ENCODE assay signal across 8 mouse cellular contexts in genomic region chr9:48736361-48737209, GRCm38 (mm10).
A peak's percentile ranks its signal among the peaks of the same experiment; 100 is the strongest.
DNase-seq lines count a peak whose midpoint lies in the region; ATAC-seq and TF ChIP-seq lines count a peak whose summit lies in the region.

No protein-coding gene starts in this region.

- H3K36me3 ChIP-seq in neural tube, embryonic 12.5 days: no peaks in the 10 kb centered on the region
- H3K36me3 ChIP-seq in midbrain, embryonic 16.5 days (ENCODE audit: control insufficient read depth, insufficient read depth, low read length): no peaks in the 10 kb centered on the region
- H3K36me3 ChIP-seq in thymus, adult 2 months (ENCODE audit: control insufficient read depth, insufficient read depth, low read length): no peaks in the 10 kb centered on the region

- H3K9ac ChIP-seq in neural tube, embryonic 12.5 days: no peak overlapping the region
- 0 out of 2 replicates have a peak overlapping the region, but pooled peaks have one; percentile 25 for H3K9ac ChIP-seq in midbrain, embryonic 16.5 days (ENCODE audit: low read depth, low read length)

- no peak for TF ChIP-seq POLR2A in thymus, adult 2 months (IDR thresholded peaks at IDR 0.05; ENCODE audit: control insufficient read depth, extremely low read depth, insufficient read depth, low read length, poor library complexity)

- H3K9me3 ChIP-seq in neural tube, embryonic 12.5 days: no peaks in the 10 kb centered on the region
- H3K9me3 ChIP-seq in midbrain, embryonic 16.5 days (replicated peaks; ENCODE audit: control insufficient read depth, low read length, poor library complexity, severe bottlenecking): no peaks in the 10 kb centered on the region

- 42% methylated on average over 10 of the region's 10 CpGs for WGBS in neural tube, embryonic 12.5 days
- 24% methylated on average over 10 of the region's 10 CpGs for WGBS in midbrain, embryonic 16.5 days
- 64% methylated on average over 10 of the region's 10 CpGs for WGBS in thymus, adult 2 months

- DNase-seq in cerebellum, adult 9-11 months: peak; percentile 42
- no peak for DNase-seq in neural tube, embryonic 10.5 days (ENCODE audit: extremely low spot score, low spot score)
- peak; percentile 70 to 80 for DNase-seq in layer of hippocampus, adult 2 months (ENCODE audit: low spot score in 2 of 2)
- no peak for DNase-seq in thymus, adult 2 months
- DNase-seq in spleen, postnatal 36 days (ENCODE audit: low spot score in 2 of 2): no peak

- no peak for ATAC-seq in cerebellum, adult (ENCODE audit: insufficient number of reproducible peaks, low FRiP score, low TSS enrichment)
- ATAC-seq in neural tube, embryonic 12.5 days (ENCODE audit: low FRiP score, low read depth): 0 out of 2 replicates have a peak, but pooled peaks have one; percentile 12
- ATAC-seq in midbrain, embryonic 16.5 days: peak; percentile 68

- no peak overlapping the region for H3K27ac ChIP-seq in neural tube, embryonic 12.5 days
- H3K27ac ChIP-seq in layer of hippocampus, adult 2 months: peak overlapping the region; percentile 99
- H3K27ac ChIP-seq in midbrain, embryonic 16.5 days (ENCODE audit: low read length): peak overlapping the region; percentile 79
- H3K27ac ChIP-seq in thymus, adult 2 months (ENCODE audit: control insufficient read depth, insufficient read depth, low read length): no peak overlapping the region

- H3K4me3 ChIP-seq in neural tube, embryonic 12.5 days: no peak overlapping the region
- H3K4me3 ChIP-seq in layer of hippocampus, adult 2 months: peak overlapping the region; percentile 36; the same call in 1 of the 2 replicates
- H3K4me3 ChIP-seq in midbrain, embryonic 16.5 days (ENCODE audit: low read depth, low read length): no peak overlapping the region
- no peak overlapping the region for H3K4me3 ChIP-seq in thymus, adult 2 months (ENCODE audit: control insufficient read depth, insufficient read depth, low read length)

- no peak overlapping the region; the same call in 1 of the 2 replicates for H3K4me2 ChIP-seq in neural tube, embryonic 12.5 days (replicated peaks)
- peak overlapping the region; percentile 33 for H3K4me2 ChIP-seq in midbrain, embryonic 16.5 days (ENCODE audit: low read length)

- TF ChIP-seq CTCF in layer of hippocampus, adult 2 months (conservative IDR thresholded peaks at IDR 0.05): no peak
- TF ChIP-seq CTCF in thymus, adult 2 months (IDR thresholded peaks at IDR 0.05; ENCODE audit: borderline replicate concordance, control insufficient read depth, extremely low read depth, insufficient read depth, low read length, poor library complexity): no peak

- peaks cover 72% of the 10 kb centered on the region for H3K4me1 ChIP-seq in neural tube, embryonic 12.5 days
- H3K4me1 ChIP-seq in midbrain, embryonic 16.5 days (ENCODE audit: control insufficient read depth, insufficient read depth, low read length): peaks cover 72% of the 10 kb centered on the region
- H3K4me1 ChIP-seq in thymus, adult 2 months (replicated peaks; ENCODE audit: control insufficient read depth, insufficient read depth, low read length): peaks cover 6% of the 10 kb centered on the region; the same call in 1 of the 2 replicates

- H3K27me3 ChIP-seq in neural tube, embryonic 12.5 days (replicated peaks): no peaks in the 10 kb centered on the region
- no peaks in the 10 kb centered on the region; the same call in 1 of the 2 replicates for H3K27me3 ChIP-seq in midbrain, embryonic 16.5 days (ENCODE audit: control insufficient read depth, insufficient read depth, low read depth, low read length)
- no peaks in the 10 kb centered on the region for H3K27me3 ChIP-seq in thymus, adult 2 months (ENCODE audit: control insufficient read depth, insufficient read depth, low read length)

Comparison
In these comparisons a context has a peak if more than half of its experiments do, and no peak if none do; other contexts are left out.
1. DNase-seq: peak in cerebellum, adult 9-11 months (single experiment) and layer of hippocampus, adult 2 months (2 of 2); none in neural tube, embryonic 10.5 days (single experiment), thymus, adult 2 months (single experiment) and spleen, postnatal 36 days (0 of 2).
2. H3K27ac ChIP-seq: peak in layer of hippocampus, adult 2 months (single experiment) and midbrain, embryonic 16.5 days (single experiment); none in neural tube, embryonic 12.5 days (single experiment) and thymus, adult 2 months (single experiment).